Comparison of ENCODE assay signal across 19 mouse cellular contexts in the genomic region with DNA sequence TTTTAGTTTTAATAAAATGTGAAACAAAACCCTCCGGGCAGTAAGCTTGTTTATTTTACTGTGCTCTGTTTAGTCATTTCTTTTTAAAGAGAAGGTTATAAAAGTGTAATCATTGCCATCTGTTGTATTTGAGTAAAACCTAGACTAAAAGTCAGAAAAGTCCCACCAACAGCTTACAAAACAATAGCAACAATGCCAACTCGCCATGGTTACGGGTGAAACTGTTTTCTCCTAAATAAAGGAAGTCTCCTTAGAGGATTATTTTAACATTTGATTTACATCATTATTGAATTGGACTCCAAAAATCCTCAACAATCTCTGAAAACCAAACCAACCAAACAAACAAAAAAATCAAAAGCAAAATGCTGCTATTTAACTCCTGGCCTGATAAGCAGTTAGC. TPM values are rescaled to one million over a fixed set of nuclear protein-coding genes. Genes with fewer than 3 reads are reported as not detected.
DNase-seq lines count a peak whose midpoint lies in the region; ATAC-seq and TF ChIP-seq lines count a peak whose summit lies in the region.
"Had no signal": no experiment of that assay in that cellular context is flagged by ENCODE, and none has a peak within 500 bp of the region (broad histone marks: within the 10 kb centered on the region; RNA-seq: fewer than 3 reads in every experiment).

No protein-coding gene starts in this region.

- no peaks in the 10 kb centered on the region for H3K4me1 ChIP-seq in heart, embryonic 11.5 days (ENCODE audit: control insufficient read depth, insufficient read depth, low read length)
- no peaks in the 10 kb centered on the region for H3K4me1 ChIP-seq in limb, embryonic 14.5 days (ENCODE audit: control insufficient read depth, insufficient read depth, low read length)
- H3K4me1 ChIP-seq: embryonic facial prominence, embryonic 13.5 days; forebrain, embryonic 13.5 days; lung, embryonic 15.5 days had no signal

- H3K9ac ChIP-seq in heart, embryonic 11.5 days (ENCODE audit: low read depth, low read length): no peak overlapping the region
- no peak overlapping the region for H3K9ac ChIP-seq in limb, embryonic 14.5 days (ENCODE audit: low read depth, low read length, severe bottlenecking)
- H3K9ac ChIP-seq: embryonic facial prominence, embryonic 13.5 days; forebrain, embryonic 13.5 days; lung, embryonic 15.5 days had no signal

- TF ChIP-seq POLR2A in limb, embryonic 14.5 days (IDR thresholded peaks at IDR 0.05; ENCODE audit: borderline replicate concordance, extremely low read depth, insufficient read depth, insufficient read length): no peak

- ATAC-seq in heart, embryonic 11.5 days (replicated peaks; ENCODE audit: insufficient number of reproducible peaks, low FRiP score, low TSS enrichment): no peak
- ATAC-seq in limb, embryonic 14.5 days (ENCODE audit: low FRiP score, low read depth): peak; percentile 44; the same call in 1 of the 2 replicates
- no peak for ATAC-seq in granulocyte monocyte progenitor cell, adult 5-6 weeks (replicated peaks; ENCODE audit: poor library complexity, severe bottlenecking)

- no peaks in the 10 kb centered on the region for H3K27me3 ChIP-seq in heart, embryonic 11.5 days (ENCODE audit: control insufficient read depth, insufficient read depth, low read length)
- H3K27me3 ChIP-seq in limb, embryonic 14.5 days (ENCODE audit: control insufficient read depth, insufficient read depth, low read length): no peaks in the 10 kb centered on the region
- H3K27me3 ChIP-seq: embryonic facial prominence, embryonic 13.5 days; forebrain, embryonic 13.5 days; lung, embryonic 15.5 days had no signal

- no peak overlapping the region for H3K4me2 ChIP-seq in heart, embryonic 11.5 days
- H3K4me2 ChIP-seq in limb, embryonic 14.5 days (replicated peaks; ENCODE audit: low read depth, low read length, severe bottlenecking): no peak overlapping the region
- H3K4me2 ChIP-seq: embryonic facial prominence, embryonic 13.5 days; forebrain, embryonic 13.5 days; liver, embryonic 11.5 days; lung, embryonic 15.5 days; midbrain, embryonic 11.5 days had no signal

- no peaks in the 10 kb centered on the region for H3K36me3 ChIP-seq in heart, embryonic 11.5 days (ENCODE audit: control insufficient read depth, insufficient read depth, low read length)
- no peaks in the 10 kb centered on the region for H3K36me3 ChIP-seq in limb, embryonic 14.5 days (ENCODE audit: control insufficient read depth, insufficient read depth, low read length)
- H3K36me3 ChIP-seq: embryonic facial prominence, embryonic 13.5 days; G1E; lung, embryonic 15.5 days had no signal

- no peak overlapping the region for H3K27ac ChIP-seq in heart, embryonic 11.5 days (ENCODE audit: low read depth, low read length)
- H3K27ac ChIP-seq in limb, embryonic 14.5 days (replicated peaks; ENCODE audit: low read depth, low read length): no peak overlapping the region
- H3K27ac ChIP-seq: embryonic facial prominence, embryonic 13.5 days; forebrain, embryonic 13.5 days; hindbrain, postnatal 0 days; lung, embryonic 15.5 days had no signal

- no peak overlapping the region for H3K4me3 ChIP-seq in heart, embryonic 11.5 days (ENCODE audit: low read depth, low read length)
- H3K4me3 ChIP-seq in limb, embryonic 14.5 days (replicated peaks; ENCODE audit: low read length): no peak overlapping the region
- H3K4me3 ChIP-seq: embryonic facial prominence, embryonic 13.5 days; forebrain, embryonic 13.5 days; lung, embryonic 15.5 days had no signal

- no peaks in the 10 kb centered on the region for H3K9me3 ChIP-seq in heart, embryonic 11.5 days (replicated peaks; ENCODE audit: control insufficient read depth, low read length)
- no peaks in the 10 kb centered on the region for H3K9me3 ChIP-seq in limb, embryonic 14.5 days (ENCODE audit: control insufficient read depth, low read length)
- H3K9me3 ChIP-seq: embryonic facial prominence, embryonic 13.5 days; forebrain, embryonic 13.5 days; G1E; lung, embryonic 15.5 days had no signal

- DNase-seq in heart, postnatal 36 days: peak; percentile 11 to 15
- DNase-seq in brain, adult 2 months (ENCODE audit: low read depth, low spot score): peak; percentile 24
- peak; percentile 59 for DNase-seq in gastrocnemius, adult 18-20 months (ENCODE audit: low spot score)
- DNase-seq in limb, embryonic 14.5 days (ENCODE audit: low spot score): peak; percentile 61
- DNase-seq in left cerebral cortex, adult 8-10 months (ENCODE audit: low spot score in 2 of 2): no peak
- DNase-seq in layer of hippocampus, postnatal 10 days (ENCODE audit: low spot score in 2 of 2): no peak
- DNase-seq: adrenal gland, postnatal 25 days; cerebellum, postnatal 25 days; kidney, adult 2 months; thymus, adult 2 months had no signal

- WGBS in heart, embryonic 11.5 days (ENCODE audit: insufficient replicate concordance): 84% methylated on average over 3 of the region's 3 CpGs
- 39% methylated on average over 3 of the region's 3 CpGs for WGBS in limb, embryonic 14.5 days

- intact Hi-C loops in heart, postnatal 36 days (cut with DNase I): loop anchor here (5.0 kb wide), 1 partner anchor 518 kb away; no protein-coding TSS in a partner anchor

RNA-seq across cellular contexts. Expression of a gene that starts 35.6 kb away (rescaled TPM):
- total RNA-seq in heart, postnatal 36 days (2021): under 1 TPM in 1 of 2 experiments, not detected in 1; 0.64 TPM
- polyA plus RNA-seq in heart, embryonic 11.5 days (2014; fragmentation: Nextera tagmentation; extraction: Ambion mirVana): 0.30 and 0.33 TPM in 2 replicates
- total RNA-seq in gastrocnemius, adult 18-20 months (2021): 1 to 10 TPM in 1 of 2 experiments, under 1 TPM in 1; 0.93 to 1.6 TPM
- polyA plus RNA-seq in limb, embryonic 14.5 days (2012; rRNA removed): 0.26 and 0.50 TPM in 2 replicates
- 0.30 and 0.35 TPM in 2 replicates for polyA plus RNA-seq in limb, embryonic 14.5 days (2014; fragmentation: Nextera tagmentation; extraction: Ambion mirVana)
- total RNA-seq in left cerebral cortex, adult 8-10 months (2022): 100 to 1,000 TPM; 280 to 302 (median 285) TPM
- total RNA-seq in granulocyte monocyte progenitor cell, adult 5-6 weeks (2014; fragmentation: Nextera tagmentation): not detected in 2 replicates
- not detected in 2 replicates for total RNA-seq in granulocyte monocyte progenitor cell, adult 5-6 weeks (2017)
- 100 to 1,000 TPM; 290 to 304 TPM for total RNA-seq in layer of hippocampus, postnatal 10 days (2021)
- polyA plus RNA-seq: G1E had no signal

RNA-seq across cellular contexts. Expression of a gene that starts 55.7 kb away (rescaled TPM):
- total RNA-seq in heart, postnatal 36 days (2021): under 1 TPM; 0.67 to 0.79 TPM
- polyA plus RNA-seq in heart, embryonic 11.5 days (2014; fragmentation: Nextera tagmentation; extraction: Ambion mirVana): 11.2 and 14.5 TPM in 2 replicates
- 1 to 10 TPM; 1.2 to 2.2 TPM for total RNA-seq in gastrocnemius, adult 18-20 months (2021)
- 12.3 and 12.8 TPM in 2 replicates for polyA plus RNA-seq in limb, embryonic 14.5 days (2012; rRNA removed)
- 11.2 and 11.5 TPM in 2 replicates for polyA plus RNA-seq in limb, embryonic 14.5 days (2014; fragmentation: Nextera tagmentation; extraction: Ambion mirVana)
- 1 to 10 TPM; 1.2 to 1.7 (median 1.3) TPM for total RNA-seq in left cerebral cortex, adult 8-10 months (2022)
- not detected in 2 replicates for total RNA-seq in granulocyte monocyte progenitor cell, adult 5-6 weeks (2014; fragmentation: Nextera tagmentation)
- not detected in 2 replicates for total RNA-seq in granulocyte monocyte progenitor cell, adult 5-6 weeks (2017)
- 1 to 10 TPM; 1.7 to 2.0 TPM for total RNA-seq in layer of hippocampus, postnatal 10 days (2021)
- polyA plus RNA-seq: G1E had no signal

Comparison
In these comparisons a context has a peak if more than half of its experiments do, and no peak if none do; other contexts are left out.
1. DNase-seq: peak in heart, postnatal 36 days (2 of 2), brain, adult 2 months (single experiment), gastrocnemius, adult 18-20 months (single experiment) and limb, embryonic 14.5 days (single experiment); none in left cerebral cortex, adult 8-10 months (0 of 2) and layer of hippocampus, postnatal 10 days (0 of 2).
2. RNA of a gene that starts 35.6 kb away (total RNA-seq): 290 to 304 TPM in layer of hippocampus, postnatal 10 days and 280 to 302 TPM in left cerebral cortex, adult 8-10 months; 0.93 to 1.6 TPM in gastrocnemius, adult 18-20 months, 0.64 TPM in heart, postnatal 36 days and not detected in granulocyte monocyte progenitor cell, adult 5-6 weeks; every median in the first group is over 100 times any median in the second.